Mouse (Mus musculus) forebrain, embryonic 10.5 days (tissue): Measurements from ENCODE around the gene Acvr1b. TPM values are rescaled to one million over a fixed set of nuclear protein-coding genes. Genes with fewer than 3 reads are reported as not detected.
A peak's percentile ranks its signal among the peaks of the same experiment; 100 is the strongest.

Experiments used
- DNase-seq: peaks from one replicate; pipeline ENCODE4 v3.0.0-alpha.2; 2017; ENCODE audit warnings: low spot score; ENCODE audit errors: extremely low spot score
- H3K27ac ChIP-seq: fragments of 300-500 bp; sonication (generic); 2 replicates; pipeline ENCODE4 v1.5.1; 2016; ENCODE audit warnings: mild to moderate bottlenecking
- H3K27me3 ChIP-seq: fragments of 300-500 bp; sonication (generic); 2 replicates; pipeline ENCODE4 v1.6.1; 2016; ENCODE audit warnings: mild to moderate bottlenecking; ENCODE audit not compliant: poor library complexity, severe bottlenecking
- H3K36me3 ChIP-seq: fragments of 300-500 bp; sonication (generic); replicated peaks from 2 replicates; pipeline ENCODE4 v1.6.1; 2016; ENCODE audit warnings: mild to moderate bottlenecking, moderate library complexity
- H3K4me1 ChIP-seq: fragments of 300-500 bp; sonication (generic); 2 replicates; pipeline ENCODE4 v1.6.1; 2016
- H3K4me3 ChIP-seq: fragments of 300-500 bp; sonication (generic); 2 replicates; pipeline ENCODE4 v1.5.1; 2016; ENCODE audit warnings: mild to moderate bottlenecking, moderate library complexity
- H3K9me3 ChIP-seq: fragments of 300-500 bp; sonication (generic); 2 replicates; pipeline ENCODE4 v1.6.1; 2016; ENCODE audit warnings: mild to moderate bottlenecking, moderate library complexity
- WGBS: fragments of 180-500 bp; shearing (Covaris S2); methylation state at CpG from one replicate; pipeline ENCODE4 v1.1.7; 2016; 5-methylcytosine and 5-hydroxymethylcytosine counted together
- polyA plus RNA-seq: library from polyadenylated mRNA; unstranded; fragments of >200 nt; fragmentation: Nextera tagmentation; extraction: Ambion mirVana; gene quantifications from 2 replicates; pipeline ENCODE4 v1.2.1, GENCODE M21; 2016

Acvr1b gene
- 5.8 TPM in 2 replicates for polyA plus RNA-seq

GRCm38 (mm10) chr15:101173421-101174211 is at the start of gene Acvr1b:
Acvr1b (plus strand) TSS chr15:101174067.
- H3K27ac ChIP-seq: peak within 1 kb of the TSS; percentile 98
- no peaks in the 10 kb centered on the region for H3K9me3 ChIP-seq
- peak within 1 kb of the TSS; percentile 98 for H3K4me3 ChIP-seq
- peaks cover 32% of the 10 kb centered on the region for H3K27me3 ChIP-seq
- peaks cover 50% of the 10 kb centered on the region for H3K4me1 ChIP-seq
- peak; percentile 87 for DNase-seq
- no peaks in the 10 kb centered on the region for H3K36me3 ChIP-seq
- WGBS: under 1% methylated on average over 51 of the region's 87 CpGs

- no peaks in the 10 kb centered on the region for H3K36me3 ChIP-seq
- no peaks in the 10 kb centered on the region for H3K9me3 ChIP-seq
- H3K4me3 ChIP-seq: no peak overlapping the region
- 90% methylated on average over 6 of the region's 6 CpGs for whole genome bisulfite sequencing
- no peak overlapping the region for H3K27ac ChIP-seq
- peaks cover 48% of the 10 kb centered on the region for H3K27me3 ChIP-seq
- DNase-seq: no peak
- H3K4me1 ChIP-seq: peaks cover 30% of the 10 kb centered on the region
Measured at GRCm38 (mm10) chr15:101125561-101125960, 48.3 kb upstream of the Acvr1b start.

GRCm38 (mm10) chr15:101126876-101127544 is 46.9 kb upstream of the Acvr1b start:
- Histone ChIP-seq H3K36me3 (no peaks in the 10 kb centered on the region), H3K27me3 (peaks cover 62% of the 10 kb centered on the region), H3K9me3 (no peaks in the 10 kb centered on the region), H3K27ac (no peak overlapping the region), H3K4me3 (no peak overlapping the region), H3K4me1 (peaks cover 40% of the 10 kb centered on the region)
- WGBS: 76% methylated on average over 12 of the region's 12 CpGs
- DNase-seq: no peak

GRCm38 (mm10) chr15:101128181-101129089 is 45.4 kb upstream of the Acvr1b start, which contains the start of gene Acvrl1:
Acvrl1 (plus strand) TSS chr15:101128522.
- no peak for DNase-seq
- Histone ChIP-seq H3K27me3 (peaks cover 75% of the 10 kb centered on the region), H3K4me1 (peaks cover 39% of the 10 kb centered on the region)

GRCm38 (mm10) chr15:101129412-101129811 is 44.5 kb upstream of the Acvr1b start:
- Histone ChIP-seq H3K27ac (peak overlapping the region; percentile 67; the same call in 1 of the 2 replicates), H3K36me3 (no peaks in the 10 kb centered on the region), H3K4me1 (peaks cover 49% of the 10 kb centered on the region), H3K27me3 (peaks cover 78% of the 10 kb centered on the region), H3K4me3 (peak overlapping the region; percentile 48), H3K9me3 (no peaks in the 10 kb centered on the region)
- DNase-seq: no peak
- 33% methylated on average over 5 of the region's 5 CpGs for WGBS

More at GRCm38 (mm10) chr15:101128181-101129089, 45.4 kb upstream of the Acvr1b start, which contains the start of gene Acvrl1:
- Histone ChIP-seq H3K27ac (peak within 1 kb of the TSS; percentile 67), H3K4me3 (peak within 1 kb of the TSS; percentile 48), H3K9me3 (no peaks in the 10 kb centered on the region), H3K36me3 (no peaks in the 10 kb centered on the region)
- WGBS: 4% methylated on average over 46 of the region's 46 CpGs

GRCm38 (mm10) chr15:101131498-101131897 is 42.4 kb upstream of the Acvr1b start:
- WGBS: 46% methylated on average over 11 of the region's 11 CpGs
- no peak overlapping the region for H3K4me3 ChIP-seq
- H3K27me3 ChIP-seq: peaks cover 82% of the 10 kb centered on the region
- H3K27ac ChIP-seq: no peak overlapping the region
- H3K36me3 ChIP-seq: no peaks in the 10 kb centered on the region
- no peaks in the 10 kb centered on the region for H3K9me3 ChIP-seq
- H3K4me1 ChIP-seq: peaks cover 62% of the 10 kb centered on the region
- no peak for DNase-seq

- Histone ChIP-seq H3K4me1 (peaks cover 62% of the 10 kb centered on the region), H3K27me3 (peaks cover 78% of the 10 kb centered on the region), H3K36me3 (no peaks in the 10 kb centered on the region), H3K9me3 (no peaks in the 10 kb centered on the region), H3K27ac (no peak overlapping the region), H3K4me3 (no peak overlapping the region)
- WGBS: 78% methylated on average over 6 of the region's 6 CpGs
- DNase-seq: no peak
Measured at GRCm38 (mm10) chr15:101132041-101132440, 41.8 kb upstream of the Acvr1b start.

GRCm38 (mm10) chr15:101132761-101133160 is 41.1 kb upstream of the Acvr1b start:
- peaks cover 70% of the 10 kb centered on the region for H3K27me3 ChIP-seq
- no peak for DNase-seq
- H3K36me3 ChIP-seq: 0 out of 2 replicates have a peak, but pooled peaks cover 3% of the 10 kb centered on the region
- H3K4me3 ChIP-seq: no peak overlapping the region
- peaks cover 62% of the 10 kb centered on the region for H3K4me1 ChIP-seq
- peak overlapping the region; percentile 48 for H3K27ac ChIP-seq
- H3K9me3 ChIP-seq: no peaks in the 10 kb centered on the region
- WGBS: 82% methylated on average over 6 of the region's 6 CpGs

GRCm38 (mm10) chr15:101133993-101134704 is 39.7 kb upstream of the Acvr1b start:
- Histone ChIP-seq H3K4me3 (peak overlapping the region; percentile 24; the same call in 1 of the 2 replicates), H3K27me3 (peaks cover 59% of the 10 kb centered on the region), H3K9me3 (no peaks in the 10 kb centered on the region), H3K4me1 (peaks cover 50% of the 10 kb centered on the region), H3K27ac (peak overlapping the region; percentile 45), H3K36me3 (0 out of 2 replicates have a peak, but pooled peaks cover 3% of the 10 kb centered on the region)
- DNase-seq: no peak
- 35% methylated on average over 15 of the region's 15 CpGs for WGBS

GRCm38 (mm10) chr15:101135405-101135804 is 38.5 kb upstream of the Acvr1b start:
- peaks cover 58% of the 10 kb centered on the region for H3K27me3 ChIP-seq
- 69% methylated on average over 8 of the region's 8 CpGs for WGBS
- peak overlapping the region; percentile 45 for H3K27ac ChIP-seq
- no peak for DNase-seq
- H3K4me3 ChIP-seq: peak overlapping the region; percentile 24
- H3K9me3 ChIP-seq: no peaks in the 10 kb centered on the region
- H3K4me1 ChIP-seq: peaks cover 56% of the 10 kb centered on the region
- 0 out of 2 replicates have a peak, but pooled peaks cover 3% of the 10 kb centered on the region for H3K36me3 ChIP-seq

GRCm38 (mm10) chr15:101137455-101137854 is 36.4 kb upstream of the Acvr1b start:
- no peak overlapping the region for H3K4me3 ChIP-seq
- 0 out of 2 replicates have a peak, but pooled peaks cover 3% of the 10 kb centered on the region for H3K36me3 ChIP-seq
- H3K27ac ChIP-seq: no peak overlapping the region
- peaks cover 45% of the 10 kb centered on the region for H3K27me3 ChIP-seq
- DNase-seq: no peak
- peaks cover 59% of the 10 kb centered on the region for H3K4me1 ChIP-seq
- 81% methylated on average over 11 of the region's 11 CpGs for WGBS
- no peaks in the 10 kb centered on the region for H3K9me3 ChIP-seq
